Mouse (Mus musculus) kidney, adult 2 months (tissue): Measurements from ENCODE around the gene Cog5. TPM values are rescaled to one million over a fixed set of nuclear protein-coding genes. Genes with fewer than 3 reads are reported as not detected.

Source experiments
- DNase-seq: peaks from one replicate; pipeline ENCODE4 v3.0.0; 2021
- H3K27ac ChIP-seq: fragments of 200-500 bp; 2 replicates; pipeline ENCODE4 v1.5.1; 2012; ENCODE audit warnings: low read depth, low read length, control low read depth, inconsistent platforms; ENCODE audit not compliant: insufficient read depth
- H3K27me3 ChIP-seq: fragments of 200-500 bp; replicated peaks from 2 replicates; pipeline ENCODE4 v1.6.1; 2012; ENCODE audit warnings: mild to moderate bottlenecking, moderate library complexity, low read length, inconsistent platforms; ENCODE audit not compliant: control insufficient read depth, insufficient read depth
- H3K36me3 ChIP-seq: fragments of 200-500 bp; 2 replicates; pipeline ENCODE4 v1.6.1; 2012; ENCODE audit warnings: mild to moderate bottlenecking, moderate library complexity, low read length, inconsistent platforms; ENCODE audit not compliant: control insufficient read depth, insufficient read depth
- H3K4me1 ChIP-seq: fragments of 200-500 bp; 2 replicates; pipeline ENCODE4 v1.6.1; 2011; ENCODE audit warnings: low read length; ENCODE audit not compliant: control insufficient read depth, insufficient read depth
- H3K4me3 ChIP-seq: fragments of 200-500 bp; 2 replicates; pipeline ENCODE4 v1.5.1; 2011; ENCODE audit warnings: mild to moderate bottlenecking, low read depth, low read length, control low read depth; ENCODE audit not compliant: insufficient read depth
- CTCF ChIP-seq: fragments of 200-500 bp; conservative IDR thresholded peaks from 2 replicates; pipeline ENCODE4 v1.5.1; 2011; ENCODE audit warnings: low read depth, mild to moderate bottlenecking, control low read depth, low read length, moderate library complexity, mixed read lengths; ENCODE audit not compliant: insufficient read depth, insufficient read length
- POLR2A ChIP-seq: fragments of 200-500 bp; IDR thresholded peaks from one replicate; pipeline ENCODE4 v1.6.1; 2011; ENCODE audit warnings: low read depth, low read length, control low read depth
- WGBS: fragments of 180-500 bp; shearing (Covaris S2); methylation state at CpG from one replicate; pipeline ENCODE4 v1.1.7; 2018; 5-methylcytosine and 5-hydroxymethylcytosine counted together
- polyA plus RNA-seq: library from polyadenylated mRNA; depleted of rRNA; stranded (reverse); fragments of >200 nt; gene quantifications from 2 replicates; pipeline ENCODE4 v1.2.3, GENCODE M21; 2012

Cog5 gene
- polyA plus RNA-seq, 1 experiment, result 16.7 TPM

DNA sequence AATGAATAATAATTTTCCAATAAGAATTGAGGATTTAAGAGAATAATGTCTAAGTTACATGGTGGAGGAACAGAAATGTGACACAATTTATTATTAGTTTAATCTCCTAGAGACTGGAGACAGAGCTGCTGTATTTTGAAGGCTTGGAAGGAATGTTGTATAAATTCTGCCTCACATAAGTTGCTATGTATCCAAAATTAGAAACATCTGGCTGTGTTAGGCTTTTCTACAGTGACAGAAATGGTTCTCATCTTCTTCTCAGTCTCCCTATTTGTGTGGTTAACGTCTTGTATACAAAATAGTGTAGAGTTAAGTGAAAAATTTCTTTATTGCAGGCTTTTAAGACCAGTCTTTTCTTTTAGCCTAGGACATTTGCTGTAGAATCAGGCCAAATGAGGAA lies 52.9 kb downstream of the Cog5 start:
- no peak overlapping the region for H3K27ac ChIP-seq
- H3K4me1 ChIP-seq, result no peaks in the 10 kb centered on the region
- DNase-seq, result no peak
- 86% methylated on average over 1 of the region's 1 CpGs for WGBS
- no peak overlapping the region for H3K4me3 ChIP-seq
- TF ChIP-seq CTCF (no peak), POLR2A (no peak)
- no peaks in the 10 kb centered on the region for H3K27me3 ChIP-seq
- H3K36me3 ChIP-seq, result no peaks in the 10 kb centered on the region

DNA sequence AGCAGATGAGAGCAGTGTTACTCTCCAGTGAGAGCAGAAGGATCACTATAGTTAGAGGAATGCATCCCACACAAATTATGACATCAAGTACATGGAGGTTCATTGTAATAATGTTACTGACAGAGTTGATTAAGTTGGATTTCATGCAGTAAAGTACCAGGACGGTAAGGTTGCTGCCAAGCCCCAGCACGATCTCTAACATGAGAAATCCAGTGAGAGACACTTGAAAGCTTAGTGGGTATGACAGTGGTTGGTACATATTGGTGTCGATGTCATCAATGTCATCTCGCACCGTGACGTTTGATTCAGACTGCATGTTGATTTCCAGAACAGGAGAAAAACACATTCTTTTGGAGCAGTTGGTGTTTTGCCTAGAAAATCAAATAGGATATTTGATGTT lies 55.0 kb downstream of the Cog5 start:
- Histone ChIP-seq H3K4me3 (no peak overlapping the region), H3K27me3 (no peaks in the 10 kb centered on the region), H3K36me3 (no peaks in the 10 kb centered on the region), H3K27ac (no peak overlapping the region), H3K4me1 (no peaks in the 10 kb centered on the region)
- TF ChIP-seq POLR2A, result no peak
- WGBS, result 92% methylated on average over 6 of the region's 6 CpGs
- no peak for DNase-seq

DNA sequence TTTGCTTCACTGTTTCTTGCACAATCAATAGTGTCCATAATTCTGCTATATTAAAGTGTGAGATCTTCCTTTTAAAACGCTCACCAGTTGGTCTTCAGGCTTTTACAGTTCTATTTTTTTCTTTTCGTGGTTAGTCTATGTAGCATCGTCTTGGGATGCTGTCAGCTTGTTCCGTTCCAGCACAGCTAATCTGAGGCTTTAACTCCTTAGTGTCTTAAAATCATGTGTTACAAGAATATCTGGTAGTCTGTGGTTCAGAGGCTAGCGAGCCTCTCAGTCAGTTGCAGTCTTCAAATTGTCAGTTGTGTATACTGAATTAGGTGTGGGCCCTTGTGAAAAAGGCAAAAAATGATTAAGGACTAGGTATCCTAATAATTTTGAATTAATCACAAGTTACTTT lies 57.6 kb downstream of the Cog5 start:
- 61% methylated on average over 5 of the region's 5 CpGs for WGBS

DNA sequence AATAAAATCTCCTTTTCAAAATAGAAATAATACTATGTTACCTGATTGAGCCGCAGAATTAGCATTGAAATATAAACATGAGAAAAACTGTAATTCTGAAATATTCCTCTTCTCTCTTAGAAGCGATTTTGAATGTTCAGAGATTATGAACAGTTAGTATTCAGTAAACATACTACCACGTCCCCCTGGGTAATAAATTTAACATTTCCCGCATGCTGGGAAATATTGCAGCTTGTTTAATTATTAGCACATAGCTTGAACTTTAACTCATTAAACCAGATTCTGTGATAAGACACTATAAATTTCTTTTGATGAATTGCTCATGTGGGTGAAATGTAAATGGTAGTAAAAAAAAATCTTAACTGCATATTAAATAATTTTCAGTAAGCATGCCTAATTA lies 58.1 kb downstream of the Cog5 start:
- 45% methylated on average over 4 of the region's 4 CpGs for WGBS
- no peaks in the 10 kb centered on the region for H3K36me3 ChIP-seq
- no peaks in the 10 kb centered on the region for H3K27me3 ChIP-seq
- no peak for DNase-seq
- TF ChIP-seq POLR2A (no peak), CTCF (no peak)
- H3K27ac ChIP-seq, result no peak overlapping the region
- H3K4me1 ChIP-seq, result no peaks in the 10 kb centered on the region
- H3K4me3 ChIP-seq, result no peak overlapping the region

More for the DNA sequence above, 57.6 kb downstream of the Cog5 start:
- H3K4me3 ChIP-seq, result no peak overlapping the region
- no peaks in the 10 kb centered on the region for H3K4me1 ChIP-seq
- no peak for TF ChIP-seq POLR2A
- TF ChIP-seq CTCF, result no peak
- H3K27me3 ChIP-seq, result no peaks in the 10 kb centered on the region
- no peak overlapping the region for H3K27ac ChIP-seq
- DNase-seq, result no peak
- H3K36me3 ChIP-seq, result no peaks in the 10 kb centered on the region

DNA sequence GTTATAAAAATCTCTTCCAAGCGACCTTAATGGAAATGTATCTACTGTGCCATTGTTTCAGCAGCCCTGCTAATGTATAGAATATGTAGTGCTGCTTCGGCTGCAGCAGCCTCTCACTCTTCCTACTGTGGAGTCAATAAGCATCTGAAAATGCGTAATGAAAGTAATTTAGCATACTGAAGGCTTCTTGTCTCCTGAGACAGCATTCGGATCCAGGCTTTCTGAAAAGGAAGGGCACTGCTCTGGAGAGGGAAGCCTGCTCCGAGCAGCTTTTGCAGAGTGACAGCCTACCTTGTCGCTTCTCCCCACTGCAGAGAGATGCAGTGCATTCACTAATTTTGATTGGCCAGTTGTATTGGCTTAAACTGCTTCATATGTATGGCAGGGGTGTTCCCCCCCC lies 58.9 kb downstream of the Cog5 start, which contains the start of gene Gpr22:
Gene Gpr22 (minus strand): TSS at position 348 of the 400 bp plus-strand sequence.
- TF ChIP-seq POLR2A, result no peak
- no peaks in the 10 kb centered on the region for H3K4me1 ChIP-seq
- no peak within 1 kb of the TSS for H3K27ac ChIP-seq
- no peak within 1 kb of the TSS for H3K4me3 ChIP-seq
- DNase-seq, result no peak
- H3K27me3 ChIP-seq, result no peaks in the 10 kb centered on the region
- 58% methylated on average over 6 of the region's 6 CpGs for WGBS
- H3K36me3 ChIP-seq, result no peaks in the 10 kb centered on the region

DNA sequence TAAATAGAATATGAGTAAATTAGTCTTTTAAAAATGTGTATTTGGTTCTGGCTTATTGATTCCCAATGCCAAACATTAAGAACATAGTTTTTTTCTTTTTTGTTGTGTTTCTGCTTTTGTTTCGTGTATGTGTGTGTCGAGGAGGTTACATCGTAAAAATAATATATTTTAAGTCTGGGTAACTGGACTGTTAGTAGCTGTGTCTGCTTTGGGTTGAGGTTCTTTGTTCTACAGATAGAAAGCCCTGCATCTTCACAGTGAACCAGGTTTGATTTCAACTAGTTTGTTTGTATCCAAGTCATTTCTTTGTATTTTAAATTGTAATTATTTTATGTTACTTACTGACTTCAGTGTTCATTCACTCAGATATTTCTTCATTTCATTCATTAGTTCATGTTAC lies 59.4 kb downstream of the Cog5 start:
- H3K4me1 ChIP-seq, result no peaks in the 10 kb centered on the region
- no peak for DNase-seq
- no peaks in the 10 kb centered on the region for H3K27me3 ChIP-seq
- no peak overlapping the region for H3K27ac ChIP-seq
- 95% methylated on average over 3 of the region's 3 CpGs for WGBS
- H3K4me3 ChIP-seq, result no peak overlapping the region
- no peak for TF ChIP-seq POLR2A
- TF ChIP-seq CTCF, result no peak
- H3K36me3 ChIP-seq, result no peaks in the 10 kb centered on the region

DNA sequence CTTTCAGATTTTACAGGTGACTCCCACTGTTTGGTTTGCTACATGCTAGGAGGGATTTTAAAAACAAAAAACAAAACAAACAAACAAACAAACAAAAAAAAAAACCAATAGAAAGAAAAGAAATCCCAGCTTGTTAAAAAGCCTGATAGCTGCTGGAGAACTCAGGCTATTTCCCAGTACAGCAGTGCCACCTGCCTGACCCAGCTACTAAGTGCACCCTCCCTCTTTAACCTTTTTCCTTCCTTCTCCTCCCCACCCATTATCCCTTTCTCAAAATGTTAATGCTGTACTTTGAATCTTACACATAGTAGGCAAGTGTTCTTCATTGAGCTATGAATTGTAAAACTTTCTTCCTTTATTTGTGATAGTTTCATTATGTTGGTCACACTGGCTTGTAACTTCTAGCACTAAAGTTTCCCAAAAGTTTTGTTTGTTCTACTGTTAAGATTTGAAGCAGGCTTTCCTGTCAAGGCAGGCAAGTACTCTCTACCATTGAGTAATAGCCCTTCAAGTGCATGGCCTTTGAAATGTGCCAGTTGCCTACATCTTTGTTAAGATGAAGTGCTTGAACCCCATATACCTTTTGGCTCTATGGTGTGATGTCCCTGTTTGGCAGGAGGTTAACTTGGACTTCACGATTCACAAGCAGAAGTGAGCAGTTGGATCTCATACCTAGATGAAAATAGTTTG lies 65.1 kb downstream of the Cog5 start:
- TF ChIP-seq CTCF (peak; percentile 67), POLR2A (no peak)
- H3K27ac ChIP-seq, result no peak overlapping the region
- H3K27me3 ChIP-seq, result no peaks in the 10 kb centered on the region
- WGBS, result 80% methylated on average over 1 of the region's 1 CpGs
- no peaks in the 10 kb centered on the region for H3K36me3 ChIP-seq
- H3K4me3 ChIP-seq, result no peak overlapping the region
- no peak for DNase-seq
- 0 out of 2 replicates have a peak, but pooled peaks cover 3% of the 10 kb centered on the region for H3K4me1 ChIP-seq

DNA sequence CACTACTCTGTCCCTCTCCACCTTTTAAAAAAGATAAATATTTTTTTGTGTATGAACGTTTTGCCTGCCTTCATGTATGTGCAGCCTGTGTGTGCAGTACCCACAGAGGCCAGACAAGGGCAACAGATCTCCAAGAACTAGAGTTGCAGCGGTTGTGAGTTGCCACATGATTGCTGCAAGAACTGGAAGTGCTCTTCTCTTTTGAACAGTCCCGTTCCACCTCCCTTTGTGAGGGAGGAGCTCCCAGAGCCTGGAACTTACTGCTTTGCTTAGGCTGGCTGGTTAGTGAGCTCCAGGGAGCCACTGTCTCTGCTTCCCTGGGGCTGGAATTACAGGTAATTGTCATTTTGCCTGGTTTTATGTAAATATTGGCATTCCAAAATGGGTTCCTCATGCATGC lies 69.9 kb downstream of the Cog5 start:
- no peak overlapping the region for H3K27ac ChIP-seq
- H3K27me3 ChIP-seq, result no peaks in the 10 kb centered on the region
- DNase-seq, result no peak
- H3K4me1 ChIP-seq, result 0 out of 2 replicates have a peak, but pooled peaks cover 3% of the 10 kb centered on the region
- WGBS, result 81% methylated on average over 3 of the region's 3 CpGs
- H3K4me3 ChIP-seq, result no peak overlapping the region
- no peaks in the 10 kb centered on the region for H3K36me3 ChIP-seq
- TF ChIP-seq CTCF (no peak), POLR2A (no peak)
